Mouse (Mus musculus) heart, embryonic 12.5 days (tissue): ENCODE data around the gene Vti1b. TPM values are rescaled to one million over a fixed set of nuclear protein-coding genes. Genes with fewer than 3 reads are reported as not detected.
A peak's percentile ranks its signal among the peaks of the same experiment; 100 is the strongest.

Experiments used
- ATAC-seq: fragments of 200-750 bp; cut with Nextera tagmentation; 2 replicates; pipeline ENCODE4 v1.8.0; 2017; ENCODE audit warnings: moderate TSS enrichment, moderate library complexity; ENCODE audit not compliant: insufficient number of reproducible peaks, low FRiP score
- H3K27ac ChIP-seq: fragments of 300-500 bp; sonication (generic); 2 replicates; pipeline ENCODE4 v1.5.1; 2016; ENCODE audit warnings: mild to moderate bottlenecking, moderate library complexity; ENCODE audit not compliant: poor library complexity, severe bottlenecking
- H3K27me3 ChIP-seq: fragments of 300-500 bp; sonication (generic); replicated peaks from 2 replicates; pipeline ENCODE4 v1.6.1; 2016; ENCODE audit warnings: mild to moderate bottlenecking, moderate library complexity
- H3K36me3 ChIP-seq: fragments of 300-500 bp; sonication (generic); 2 replicates; pipeline ENCODE4 v1.6.1; 2016; ENCODE audit warnings: mild to moderate bottlenecking, moderate library complexity
- H3K4me1 ChIP-seq: fragments of 300-500 bp; sonication (generic); replicated peaks from 2 replicates; pipeline ENCODE4 v1.6.1; 2016; ENCODE audit warnings: mild to moderate bottlenecking
- H3K4me2 ChIP-seq: fragments of 300-500 bp; sonication (generic); 2 replicates; pipeline ENCODE4 v1.6.1; 2016; ENCODE audit warnings: mild to moderate bottlenecking, moderate library complexity
- H3K4me3 ChIP-seq: fragments of 300-500 bp; sonication (generic); 2 replicates; pipeline ENCODE4 v1.5.1; 2016; ENCODE audit warnings: mild to moderate bottlenecking
- H3K9ac ChIP-seq: fragments of 300-500 bp; sonication (generic); 2 replicates; pipeline ENCODE4 v1.6.1; 2016; ENCODE audit warnings: mild to moderate bottlenecking, moderate library complexity
- H3K9me3 ChIP-seq: fragments of 300-500 bp; sonication (generic); replicated peaks from 2 replicates; pipeline ENCODE4 v1.6.1; 2016; ENCODE audit warnings: mild to moderate bottlenecking, moderate library complexity
- WGBS: fragments of 180-500 bp; shearing (Covaris S2); methylation state at CpG from one replicate; pipeline ENCODE4 v1.1.7; 2016; 5-methylcytosine and 5-hydroxymethylcytosine counted together
- polyA plus RNA-seq: library from polyadenylated mRNA; unstranded; fragments of >200 nt; fragmentation: Nextera tagmentation; extraction: Ambion mirVana; gene quantifications from 2 replicates; pipeline ENCODE4 v1.2.1, GENCODE M21; 2016

The Vti1b gene
- polyA plus RNA-seq, 1 experiment from 2014 or later: 93.7 TPM

DNA sequence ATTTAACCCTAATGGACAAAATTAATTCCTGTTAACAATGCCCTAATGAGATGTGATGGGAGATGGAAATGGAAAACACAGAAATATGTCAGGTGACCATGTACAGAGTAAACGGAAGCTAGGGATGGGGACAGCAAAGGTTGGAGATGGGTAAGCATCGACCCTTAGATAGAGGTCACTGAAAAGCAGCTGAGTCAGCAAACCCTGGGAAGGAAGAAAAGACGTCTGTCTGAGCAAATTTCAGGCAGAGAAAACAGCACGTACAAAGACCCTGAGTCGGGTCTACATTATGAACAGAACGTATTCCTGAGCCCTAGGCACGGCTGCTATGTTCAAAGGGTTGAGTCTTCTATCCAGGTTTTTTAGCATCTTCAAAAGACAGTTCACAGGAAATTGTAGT is 35.5 kb downstream of the Vti1b start:
- ATAC-seq: no peak
- WGBS: 71% methylated on average over 7 of the region's 7 CpGs
- Histone ChIP-seq H3K27ac (no peak overlapping the region), H3K36me3 (no peaks in the 10 kb centered on the region), H3K4me1 (peaks cover 3% of the 10 kb centered on the region; the same call in 1 of the 2 replicates), H3K9ac (no peak overlapping the region), H3K9me3 (0 out of 2 replicates have a peak, but pooled peaks cover 6% of the 10 kb centered on the region), H3K27me3 (peaks cover 20% of the 10 kb centered on the region), H3K4me2 (no peak overlapping the region), H3K4me3 (no peak overlapping the region)

- Histone ChIP-seq H3K4me1 (peaks cover 14% of the 10 kb centered on the region), H3K27me3 (peaks cover 38% of the 10 kb centered on the region), H3K4me3 (no peak overlapping the region), H3K9me3 (0 out of 2 replicates have a peak, but pooled peaks cover 6% of the 10 kb centered on the region), H3K27ac (no peak overlapping the region), H3K9ac (no peak overlapping the region), H3K4me2 (no peak overlapping the region), H3K36me3 (no peaks in the 10 kb centered on the region)
- no peak for ATAC-seq
- WGBS: 32% methylated on average over 4 of the region's 4 CpGs
These were observed 37.4 kb downstream of the Vti1b start for GRCm38 (mm10) chr12:79135105-79135504.

DNA sequence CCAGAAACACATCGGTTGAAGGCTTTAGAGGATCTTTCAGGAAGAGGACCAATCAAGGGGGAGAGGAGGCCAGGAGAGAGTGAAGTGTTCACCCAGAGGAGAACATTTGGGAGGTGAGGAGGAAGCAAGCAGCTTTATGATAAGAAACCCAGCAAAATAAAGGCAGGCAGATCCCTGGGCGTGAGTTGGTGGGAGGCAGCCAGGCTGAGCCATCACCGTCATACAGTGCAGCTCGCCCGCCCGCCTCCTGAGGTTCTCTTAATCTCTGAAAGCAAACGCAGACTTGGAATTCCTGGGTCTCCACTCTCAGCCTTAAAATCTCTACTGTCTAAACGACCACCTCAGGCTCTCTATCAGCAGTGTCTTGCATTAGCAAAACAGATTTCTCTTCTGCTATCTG is 37.8 kb downstream of the Vti1b start:
- ATAC-seq: no peak
- H3K9me3 ChIP-seq: 0 out of 2 replicates have a peak, but pooled peaks cover 6% of the 10 kb centered on the region
- H3K27me3 ChIP-seq: peaks cover 41% of the 10 kb centered on the region
- H3K4me2 ChIP-seq: no peak overlapping the region
- no peak overlapping the region for H3K4me3 ChIP-seq
- H3K27ac ChIP-seq: no peak overlapping the region
- no peaks in the 10 kb centered on the region for H3K36me3 ChIP-seq
- 17% methylated on average over 8 of the region's 8 CpGs for WGBS
- H3K4me1 ChIP-seq: peaks cover 14% of the 10 kb centered on the region
- H3K9ac ChIP-seq: no peak overlapping the region

- 29% methylated on average over 5 of the region's 5 CpGs for WGBS
- Histone ChIP-seq H3K27ac (no peak overlapping the region), H3K4me1 (peaks cover 14% of the 10 kb centered on the region), H3K36me3 (no peaks in the 10 kb centered on the region), H3K4me2 (peak overlapping the region; percentile 96), H3K4me3 (peak overlapping the region; percentile 52), H3K9me3 (0 out of 2 replicates have a peak, but pooled peaks cover 6% of the 10 kb centered on the region), H3K27me3 (peaks cover 45% of the 10 kb centered on the region), H3K9ac (no peak overlapping the region)
- no peak for ATAC-seq
These were observed 40.6 kb downstream of the Vti1b start for GRCm38 (mm10) chr12:79131706-79132460.

GRCm38 (mm10) chr12:79131178-79131675 is 41.2 kb downstream of the Vti1b start:
- peak overlapping the region; percentile 96 for H3K4me2 ChIP-seq
- peaks cover 14% of the 10 kb centered on the region for H3K4me1 ChIP-seq
- no peak for ATAC-seq
- H3K27me3 ChIP-seq: peaks cover 45% of the 10 kb centered on the region
- H3K9me3 ChIP-seq: 0 out of 2 replicates have a peak, but pooled peaks cover 6% of the 10 kb centered on the region
- H3K4me3 ChIP-seq: peak overlapping the region; percentile 52
- no peaks in the 10 kb centered on the region for H3K36me3 ChIP-seq
- no peak overlapping the region for H3K27ac ChIP-seq
- peak overlapping the region; percentile 56 for H3K9ac ChIP-seq
- under 1% methylated on average over 22 of the region's 22 CpGs for WGBS

DNA sequence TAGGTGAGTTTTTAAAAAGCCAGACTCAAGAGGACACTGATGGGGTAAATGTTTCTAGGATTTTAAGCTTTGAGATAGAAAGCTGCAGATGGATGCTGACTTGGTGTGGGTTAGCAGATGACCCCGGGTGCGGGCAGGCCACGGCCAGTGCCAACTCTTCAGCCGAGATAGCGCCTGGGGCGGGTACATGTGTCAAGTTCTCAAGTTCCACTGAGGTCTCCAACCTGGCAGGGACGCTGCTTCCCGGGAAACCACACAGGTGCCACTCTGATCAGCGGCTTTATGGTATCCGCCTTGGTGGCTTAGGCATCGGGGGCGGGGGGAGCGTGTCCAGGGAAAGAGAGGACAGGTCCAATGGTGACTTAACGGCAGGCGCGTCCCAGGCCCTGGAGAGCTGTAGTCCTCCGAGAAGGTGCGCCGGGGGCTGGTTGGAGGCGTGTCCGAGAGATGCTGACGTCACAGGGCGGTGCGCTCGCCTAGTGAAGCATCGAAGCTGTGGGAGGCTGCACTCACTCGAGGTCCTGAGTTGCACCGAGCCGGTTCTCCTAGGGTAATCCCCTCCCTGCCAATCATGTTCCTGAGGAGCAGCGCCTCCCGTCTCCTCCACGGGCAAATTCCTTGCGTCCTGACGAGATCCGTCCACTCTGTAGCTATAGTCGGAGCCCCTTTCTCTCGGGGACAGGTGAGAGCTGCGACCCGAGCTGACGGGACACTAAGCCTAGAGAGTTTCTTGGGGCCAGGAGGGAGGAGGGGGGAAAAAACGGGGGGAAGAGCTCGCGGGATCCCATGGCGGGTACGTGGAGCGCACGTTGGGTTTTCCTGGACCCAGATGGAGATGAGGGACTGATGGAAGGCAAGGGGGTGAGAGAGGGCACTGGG is 41.9 kb downstream of the Vti1b start, which contains the start of gene Arg2:
Gene Arg2 (plus strand): TSS at position 479 of the 879 bp plus-strand sequence.
- Histone ChIP-seq H3K27me3 (peaks cover 45% of the 10 kb centered on the region), H3K9ac (peak within 1 kb of the TSS; percentile 56), H3K27ac (no peak within 1 kb of the TSS), H3K4me1 (peaks cover 14% of the 10 kb centered on the region), H3K4me3 (peak within 1 kb of the TSS; percentile 52), H3K9me3 (0 out of 2 replicates have a peak, but pooled peaks cover 6% of the 10 kb centered on the region), H3K4me2 (peak within 1 kb of the TSS; percentile 96), H3K36me3 (no peaks in the 10 kb centered on the region)
- ATAC-seq: peak; percentile 72; the same call in 1 of the 2 replicates
- under 1% methylated on average over 47 of the region's 47 CpGs for WGBS

- no peaks in the 10 kb centered on the region for H3K27me3 ChIP-seq
- H3K9me3 ChIP-seq: no peaks in the 10 kb centered on the region
- H3K4me3 ChIP-seq: no peak overlapping the region
- no peaks in the 10 kb centered on the region for H3K36me3 ChIP-seq
- ATAC-seq: no peak
- WGBS: 32% methylated on average over 3 of the region's 3 CpGs
- no peak overlapping the region for H3K27ac ChIP-seq
- no peak overlapping the region for H3K9ac ChIP-seq
- no peak overlapping the region for H3K4me2 ChIP-seq
- H3K4me1 ChIP-seq: no peaks in the 10 kb centered on the region
These were observed 49.6 kb downstream of the Vti1b start for GRCm38 (mm10) chr12:79122820-79123219.

DNA sequence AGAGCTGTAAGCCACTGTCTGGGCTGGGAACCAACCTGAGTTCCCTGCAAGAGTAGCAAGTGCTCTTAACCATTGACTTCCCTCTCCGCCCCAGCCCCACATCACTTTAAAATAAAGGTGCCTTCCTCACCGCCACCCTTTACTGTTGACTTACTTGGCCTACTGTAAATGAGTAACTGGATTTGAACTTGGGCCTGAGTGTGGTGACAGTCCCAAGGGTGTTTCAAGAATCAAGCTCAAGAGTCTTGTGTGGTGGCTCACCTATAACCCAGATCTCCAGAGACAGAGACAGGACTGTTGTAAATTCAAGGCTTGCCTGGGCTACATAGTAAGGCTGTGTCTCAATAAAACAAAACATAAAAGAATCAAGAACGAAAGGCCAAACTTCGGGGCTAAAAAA is 53.5 kb downstream of the Vti1b start:
- no peak overlapping the region for H3K27ac ChIP-seq
- WGBS: 86% methylated on average over 4 of the region's 4 CpGs
- no peak for ATAC-seq

More for the DNA sequence above, 53.5 kb downstream of the Vti1b start:
- Histone ChIP-seq H3K4me1 (no peaks in the 10 kb centered on the region), H3K9ac (no peak overlapping the region), H3K27me3 (0 out of 2 replicates have a peak, but pooled peaks cover 3% of the 10 kb centered on the region), H3K9me3 (no peaks in the 10 kb centered on the region), H3K4me3 (no peak overlapping the region), H3K36me3 (no peaks in the 10 kb centered on the region), H3K4me2 (no peak overlapping the region)

Other genes starting within 250 kb of the Vti1b start
- 2.9 and 3.4 TPM in 2 replicates for gene Tmem229b, start 165.0 kb downstream of the Vti1b start, polyA plus RNA-seq
- gene Plekhh1, start 143.5 kb downstream of the Vti1b start, polyA plus RNA-seq: 5.3 and 5.8 TPM in 2 replicates
- 16.8 and 17.4 TPM in 2 replicates for gene Pigh, start 83.0 kb downstream of the Vti1b start, polyA plus RNA-seq
- 0.15 and 0.44 TPM in 2 replicates for gene Arg2, start 41.9 kb downstream of the Vti1b start, polyA plus RNA-seq
- gene Rdh11, start 19.6 kb upstream of the Vti1b start, polyA plus RNA-seq: 17.5 and 18.4 TPM in 2 replicates
- gene Rdh12, start 36.2 kb upstream of the Vti1b start, polyA plus RNA-seq: 0.51 and 0.87 TPM in 2 replicates
- 12.3 and 13.1 TPM in 2 replicates for gene Zfyve26, start 123.6 kb upstream of the Vti1b start, polyA plus RNA-seq
- 4.5 and 4.6 TPM in 2 replicates for gene Rad51b, start 124.6 kb upstream of the Vti1b start, polyA plus RNA-seq